Mouse (Mus musculus): ENCODE measurements at regions not wholly inside any gene's neighbourhood (a gene's known extent, or its start where the extent isn't known, plus 50 kb on each side); places are given as distances from the start of the nearest gene placed in this dataset.

DNA sequence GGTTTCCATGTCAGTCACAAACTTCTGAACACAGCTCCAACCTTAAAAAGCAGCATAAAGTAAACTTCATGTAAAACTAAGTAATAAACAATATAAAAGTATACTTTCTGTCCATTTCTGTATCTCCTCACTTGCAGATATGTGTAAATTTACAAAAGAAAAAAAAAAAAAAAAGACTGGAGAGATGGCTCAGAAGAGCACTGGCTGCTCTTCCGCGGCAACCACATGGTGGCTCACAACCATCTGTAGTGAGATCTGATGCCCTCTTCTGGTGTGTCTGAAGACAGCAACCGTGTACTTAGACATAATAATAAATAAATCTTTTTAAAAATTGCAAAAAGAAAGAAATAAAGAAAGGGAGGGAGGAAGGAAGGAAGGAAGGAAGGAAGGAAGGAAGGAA is 171.9 kb upstream of the Zpld1 start:
- in situ Hi-C loops (cut with MboI; ENCODE audit: low sequenced_read_pairs): no loop called here

DNA sequence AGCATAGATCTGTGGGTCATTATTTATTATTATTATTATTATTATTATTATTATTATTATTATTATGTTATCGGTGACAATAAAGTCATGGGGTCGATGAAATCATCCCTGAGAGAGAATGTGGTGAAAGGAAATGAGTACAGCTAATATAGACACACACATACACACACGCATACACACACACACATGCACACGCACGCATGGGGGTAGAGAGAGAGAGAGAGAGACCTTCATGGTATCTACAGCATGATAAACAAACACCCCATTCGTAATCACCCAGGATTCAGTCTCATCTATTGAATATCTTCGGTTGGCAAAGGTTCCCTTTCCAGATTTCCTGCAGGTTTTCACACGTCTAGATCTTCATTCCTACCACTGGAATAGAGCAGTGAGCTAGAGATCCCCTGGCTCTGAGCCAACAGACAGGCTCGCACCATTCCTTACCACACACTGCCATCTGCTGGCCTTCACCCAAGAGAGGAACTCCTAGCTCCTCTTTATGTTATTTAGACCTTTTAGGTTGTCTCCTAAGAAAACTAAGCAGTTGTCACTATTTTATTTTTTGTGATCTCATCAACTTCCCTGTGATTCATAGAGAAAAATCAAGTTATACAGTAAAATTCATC is 171.2 kb upstream of the Zpld1 start:
- in situ Hi-C loops (cut with MboI; ENCODE audit: low sequenced_read_pairs): no loop called here

DNA sequence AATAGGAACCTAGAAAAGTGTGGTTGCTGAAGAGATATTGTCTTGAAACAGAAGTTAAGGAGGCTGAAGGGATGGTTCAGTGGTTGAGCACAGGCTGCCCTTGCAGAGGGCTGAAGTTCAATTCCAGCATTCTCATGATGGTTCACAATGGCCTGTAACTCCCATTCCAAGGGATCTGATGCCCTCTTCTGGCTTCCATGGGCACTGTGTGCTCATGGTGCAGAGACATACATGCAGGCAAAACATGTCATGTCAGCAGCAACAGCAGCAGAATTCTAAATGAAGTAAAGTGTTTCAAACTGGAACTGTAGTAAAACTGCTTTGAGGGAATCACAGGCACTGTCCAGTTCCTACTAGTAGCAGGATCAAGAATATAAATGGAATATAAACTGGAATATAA is 162.7 kb upstream of the Zpld1 start:
- in situ Hi-C loops (cut with MboI; ENCODE audit: low sequenced_read_pairs): no loop called here

DNA sequence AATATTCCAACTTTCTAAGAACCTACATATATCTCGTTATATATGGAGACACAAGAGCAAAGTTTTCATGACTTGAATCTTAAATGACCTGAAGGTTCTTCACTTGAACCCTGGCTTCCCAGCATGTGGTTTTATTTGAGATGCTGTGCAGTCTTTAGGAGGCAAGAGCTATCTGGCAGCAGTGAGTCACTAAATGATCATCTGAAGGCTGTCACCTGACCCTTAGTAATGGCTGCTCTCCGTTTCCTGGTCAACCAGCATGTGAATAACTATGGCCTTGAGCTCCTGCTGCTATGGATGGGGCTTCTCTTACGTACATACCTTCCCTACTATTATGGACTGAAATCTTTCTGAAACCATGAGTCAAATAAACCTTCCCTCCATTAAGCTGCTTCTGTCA is 149.8 kb upstream of the Zpld1 start:
- in situ Hi-C loops (cut with MboI; ENCODE audit: low sequenced_read_pairs): no loop called here

DNA sequence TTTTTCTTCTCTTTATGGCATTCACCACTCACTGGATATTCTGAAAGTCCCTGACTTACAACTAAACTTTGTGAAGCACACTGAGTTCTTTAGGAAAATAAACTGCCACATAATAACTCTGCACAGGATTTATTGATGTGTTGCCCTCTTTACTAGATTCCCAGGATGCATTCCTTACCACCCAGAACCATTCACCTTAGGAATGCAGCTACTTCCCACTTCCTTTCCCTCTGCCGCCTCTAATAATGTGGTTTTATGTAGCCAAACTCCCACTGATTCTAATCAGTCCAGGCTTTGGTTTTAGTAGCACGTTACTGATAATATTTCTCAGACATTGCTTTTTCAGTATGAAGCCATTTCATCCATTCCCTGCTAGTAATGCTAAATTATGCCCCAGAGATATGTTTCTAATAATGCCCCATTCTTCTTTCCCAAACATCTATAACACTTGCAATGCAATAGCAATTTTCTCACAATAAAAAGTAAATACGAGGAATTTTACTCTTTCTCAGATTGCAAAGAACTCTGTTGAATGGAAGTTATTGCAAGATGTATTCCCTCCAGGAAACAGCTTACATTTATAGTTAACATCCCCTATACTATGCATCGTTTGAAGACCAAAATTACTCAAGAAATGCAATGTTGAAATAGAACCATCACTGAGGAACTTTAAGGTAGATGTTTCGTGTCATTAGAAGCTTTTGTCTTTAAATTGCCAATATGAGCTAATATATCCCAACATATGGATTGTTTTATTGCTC is 145.2 kb upstream of the Zpld1 start:
- in situ Hi-C loops (cut with MboI; ENCODE audit: low sequenced_read_pairs): no loop called here

DNA sequence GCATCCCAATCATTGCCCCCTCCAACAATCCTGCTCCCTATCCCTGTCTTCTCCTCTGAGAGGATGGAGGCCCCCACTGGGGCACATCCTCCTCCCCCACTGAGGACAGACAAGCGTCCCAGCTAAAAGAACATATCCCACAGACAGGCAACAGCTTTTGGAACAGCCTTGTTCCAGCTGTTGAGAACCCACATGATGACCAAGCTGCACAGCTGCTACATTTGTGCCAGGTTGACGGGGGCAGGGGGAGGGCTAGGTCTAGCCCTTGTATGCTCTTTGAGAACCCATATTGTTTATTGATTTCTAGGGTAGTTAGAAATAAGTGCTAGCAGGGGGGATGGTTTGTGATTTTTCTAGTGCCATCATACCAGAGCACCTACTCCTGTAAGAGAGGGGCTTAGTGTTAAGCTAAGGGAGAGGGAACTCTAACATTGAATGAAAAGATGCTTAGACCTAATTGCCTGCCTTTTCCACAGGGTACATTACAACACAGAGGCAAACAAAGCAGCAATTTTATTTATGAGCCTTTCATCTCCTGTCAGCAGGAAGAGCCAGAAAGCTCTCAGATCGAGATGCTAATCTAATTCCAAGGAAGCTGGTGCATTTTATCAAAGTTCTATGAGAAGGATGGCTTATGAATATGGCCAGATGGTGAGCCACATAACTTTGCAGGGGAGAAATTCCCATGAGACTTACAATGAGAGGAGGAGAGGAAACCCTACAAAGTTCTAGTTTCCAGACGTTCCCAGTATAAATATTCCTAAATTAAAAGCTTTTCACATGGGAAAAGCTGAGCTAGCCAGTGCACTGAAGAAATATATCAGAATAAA is 137.6 kb upstream of the Zpld1 start:
- in situ Hi-C loops (cut with MboI; ENCODE audit: low sequenced_read_pairs): no loop called here

DNA sequence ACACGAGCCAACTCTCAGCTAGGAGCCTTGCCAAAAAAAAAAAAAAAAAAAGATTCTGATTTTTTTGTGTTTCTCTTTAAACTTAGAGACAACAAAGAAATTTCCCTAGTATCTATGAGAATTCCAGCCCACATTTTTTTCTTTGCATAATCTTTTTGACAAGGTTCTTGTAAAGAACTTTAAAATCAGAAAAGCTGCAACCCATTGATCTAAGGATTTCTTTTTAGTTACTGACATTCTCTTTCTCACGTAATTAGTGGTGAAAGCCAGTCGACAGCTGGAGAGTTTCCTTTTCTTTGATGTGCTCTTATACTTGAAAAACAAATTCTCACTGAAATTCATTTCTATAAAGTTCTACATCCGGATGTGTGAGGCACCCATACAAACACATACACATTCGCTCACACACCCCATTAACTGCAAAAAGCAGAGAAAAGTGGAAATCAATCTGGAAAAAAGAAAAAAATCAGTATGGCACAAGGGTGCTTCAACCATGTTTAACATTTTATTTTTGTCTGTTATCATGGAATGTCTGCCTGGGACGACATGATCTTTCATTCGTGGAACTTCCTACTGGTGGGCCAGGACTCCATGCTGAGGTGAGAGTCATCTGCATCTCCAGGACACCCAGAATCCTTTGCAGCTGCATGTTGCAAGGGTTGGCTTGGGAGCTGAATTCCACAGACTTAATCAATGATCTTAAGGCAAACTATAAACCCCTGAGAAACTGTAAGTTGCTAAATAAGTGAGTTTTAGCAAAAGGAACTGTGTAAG is 124.0 kb upstream of the Zpld1 start:
- in situ Hi-C loops (cut with MboI; ENCODE audit: low sequenced_read_pairs): no loop called here

DNA sequence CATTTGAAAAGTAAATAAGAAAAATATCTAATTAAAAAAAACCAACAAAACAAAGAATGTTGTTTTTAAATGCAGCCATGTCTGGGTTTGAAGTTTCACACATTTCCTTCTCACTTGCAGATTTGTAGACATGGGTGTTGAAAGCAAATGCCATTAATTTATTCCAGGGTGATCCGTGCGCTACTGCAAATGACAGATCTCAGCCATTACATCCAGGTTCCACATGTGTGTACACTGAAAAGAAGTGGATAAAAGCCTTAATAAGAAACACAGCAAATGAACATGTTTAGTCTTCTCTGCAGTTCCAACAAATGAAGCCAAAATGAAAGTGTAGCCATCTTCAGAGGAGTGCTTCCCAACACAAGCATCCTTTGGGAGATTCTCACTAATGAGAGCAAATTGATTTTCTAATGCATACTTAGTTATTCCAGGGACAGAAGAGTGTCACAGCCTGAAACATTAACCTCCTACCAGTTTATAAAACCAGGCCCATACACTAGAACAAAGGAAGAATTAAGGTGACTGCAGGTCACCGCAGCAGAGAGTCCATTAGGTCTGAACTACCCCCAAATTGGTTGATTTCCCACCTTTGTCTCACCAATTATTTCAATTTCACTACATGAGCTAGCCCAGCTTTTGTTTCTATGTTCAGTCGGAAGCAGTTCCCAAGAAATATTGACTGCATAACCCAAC is 123.2 kb upstream of the Zpld1 start:
- in situ Hi-C loops (cut with MboI; ENCODE audit: low sequenced_read_pairs): no loop called here

DNA sequence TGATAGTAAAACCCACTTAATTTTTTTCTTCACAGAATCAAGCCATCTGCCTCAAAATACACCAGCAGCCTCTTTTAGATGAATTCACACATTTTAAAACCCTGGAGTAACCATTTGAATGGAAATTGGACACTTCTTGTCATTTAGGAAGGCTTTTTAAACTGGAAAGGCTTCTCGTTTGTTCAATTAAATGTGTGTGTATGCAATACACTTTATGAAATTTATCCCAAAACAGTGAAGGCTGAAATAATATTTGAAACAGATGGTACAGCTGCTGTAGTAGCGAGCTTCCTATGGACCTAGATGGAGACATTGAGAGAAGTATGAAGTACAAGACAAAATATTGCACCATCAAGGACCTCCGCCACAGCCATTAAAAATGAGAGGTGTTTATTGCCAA is 121.1 kb upstream of the Zpld1 start:
- in situ Hi-C loops (cut with MboI; ENCODE audit: low sequenced_read_pairs): no loop called here

DNA sequence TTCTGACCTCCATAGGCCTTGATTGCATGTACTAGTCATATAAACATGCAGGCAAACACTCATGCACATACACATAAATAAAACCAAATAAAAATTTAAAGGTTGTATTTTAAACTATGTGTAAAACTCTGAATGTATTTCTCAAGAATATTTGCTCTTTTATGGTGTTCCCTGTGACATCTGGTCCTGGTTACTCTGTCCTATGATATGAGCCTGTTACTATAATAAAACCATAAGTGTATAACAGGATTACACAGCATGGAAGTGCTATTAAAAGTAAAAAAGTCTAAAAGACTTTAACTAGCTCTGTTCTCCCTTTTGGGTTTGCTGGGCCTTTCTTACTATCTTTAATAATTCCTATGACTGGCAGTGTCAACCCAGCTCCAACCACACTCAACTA is 103.0 kb upstream of the Zpld1 start:
- in situ Hi-C loops (cut with MboI; ENCODE audit: low sequenced_read_pairs): no loop called here

DNA sequence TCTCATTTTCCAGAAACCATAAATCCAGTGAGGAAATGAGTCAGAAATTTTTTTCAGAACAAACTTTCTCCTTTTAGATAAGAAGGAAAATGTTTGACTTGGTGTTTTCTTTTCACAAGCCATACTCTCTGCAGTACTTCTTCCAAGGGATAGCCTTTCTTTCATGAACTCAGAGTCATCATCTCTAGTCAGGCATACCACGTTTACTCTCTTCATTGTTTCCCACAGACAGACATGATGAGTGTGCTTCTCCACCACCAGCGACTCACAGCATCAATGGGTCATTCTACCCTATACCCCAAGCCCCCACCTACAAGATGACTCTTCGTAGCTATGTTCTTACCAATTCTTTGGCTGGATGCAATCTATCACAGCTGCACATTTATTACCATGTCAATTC is 97.1 kb upstream of the Zpld1 start:
- in situ Hi-C loops (cut with MboI; ENCODE audit: low sequenced_read_pairs): no loop called here

DNA sequence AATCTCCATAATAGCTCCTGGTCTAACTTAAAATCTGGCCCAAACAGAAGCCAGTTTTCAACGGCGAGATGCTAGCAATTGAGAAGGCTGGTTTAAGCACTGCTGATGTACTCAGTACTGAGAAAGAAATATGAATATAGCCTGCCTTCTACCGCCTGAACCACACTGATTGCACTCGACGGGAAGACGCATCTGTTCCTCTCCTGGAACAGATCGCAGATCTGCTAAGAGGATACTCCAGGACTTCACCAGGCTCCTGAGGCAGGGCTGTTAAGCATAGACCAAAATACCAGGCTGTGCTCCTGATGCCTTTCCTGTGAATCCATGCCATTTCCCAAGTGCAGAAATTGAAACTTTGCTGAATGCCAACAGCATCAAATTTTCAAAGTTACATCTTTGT is 92.6 kb upstream of the Zpld1 start:
- in situ Hi-C loops (cut with MboI; ENCODE audit: low sequenced_read_pairs): no loop called here

DNA sequence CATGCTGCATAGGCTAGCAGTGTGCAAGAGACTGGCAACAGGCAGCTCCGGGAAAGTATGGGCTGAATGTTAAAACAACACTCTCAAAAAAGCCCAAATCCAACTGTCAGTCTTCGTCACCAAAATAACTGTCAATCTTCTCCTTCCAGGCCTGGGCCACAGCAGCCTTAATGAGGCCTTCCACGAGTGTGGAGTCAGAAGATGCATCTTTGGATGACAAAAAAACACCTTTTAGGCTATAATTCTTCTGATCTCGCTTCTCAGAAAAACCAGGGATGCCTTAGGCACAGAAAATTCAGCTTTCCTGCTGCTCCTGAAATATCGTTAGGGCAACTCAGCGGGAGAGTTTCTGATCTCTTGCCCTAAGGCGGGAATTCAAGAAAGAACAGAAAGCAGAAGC is 82.2 kb upstream of the Zpld1 start:
- in situ Hi-C loops (cut with MboI; ENCODE audit: low sequenced_read_pairs): no loop called here

DNA sequence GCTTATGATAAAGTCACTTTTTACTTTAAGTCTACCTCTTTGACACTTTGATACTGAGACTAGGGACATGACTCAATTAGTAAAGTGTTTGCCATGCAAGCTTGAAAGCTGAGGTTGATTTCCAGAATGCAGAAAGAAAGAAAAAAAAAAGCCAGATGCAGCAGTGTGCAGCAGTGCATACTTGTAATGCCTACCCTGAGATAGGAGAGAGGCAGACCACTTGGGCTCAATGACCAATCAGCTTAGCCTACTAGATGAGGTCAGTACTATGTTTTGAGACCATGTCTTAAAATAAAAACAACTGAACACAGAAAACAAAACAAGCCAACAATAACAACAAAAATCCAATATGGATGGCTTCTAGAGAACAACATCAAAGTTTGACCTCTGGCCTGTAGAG is 81.4 kb upstream of the Zpld1 start:
- in situ Hi-C loops (cut with MboI; ENCODE audit: low sequenced_read_pairs): no loop called here

DNA sequence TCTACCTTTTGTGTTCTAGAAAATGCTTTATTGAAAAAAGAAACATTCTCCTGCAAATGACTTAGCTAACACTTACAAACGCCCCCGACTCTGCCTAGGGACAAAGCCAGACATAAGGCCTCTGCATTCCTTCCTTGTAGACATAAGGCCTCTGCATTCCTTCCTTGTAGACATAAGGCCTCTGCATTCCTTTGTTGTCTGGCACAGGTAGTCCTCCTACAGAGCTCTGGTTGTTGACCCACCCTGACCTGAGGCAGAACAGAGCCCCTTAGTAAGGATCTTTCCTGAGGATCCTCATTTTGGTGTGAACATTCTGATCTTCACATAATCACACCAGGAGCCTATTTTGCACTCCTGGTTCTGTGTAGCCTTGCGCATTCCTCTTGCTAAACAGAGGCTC is 80.9 kb upstream of the Zpld1 start:
- in situ Hi-C loops (cut with MboI; ENCODE audit: low sequenced_read_pairs): no loop called here

DNA sequence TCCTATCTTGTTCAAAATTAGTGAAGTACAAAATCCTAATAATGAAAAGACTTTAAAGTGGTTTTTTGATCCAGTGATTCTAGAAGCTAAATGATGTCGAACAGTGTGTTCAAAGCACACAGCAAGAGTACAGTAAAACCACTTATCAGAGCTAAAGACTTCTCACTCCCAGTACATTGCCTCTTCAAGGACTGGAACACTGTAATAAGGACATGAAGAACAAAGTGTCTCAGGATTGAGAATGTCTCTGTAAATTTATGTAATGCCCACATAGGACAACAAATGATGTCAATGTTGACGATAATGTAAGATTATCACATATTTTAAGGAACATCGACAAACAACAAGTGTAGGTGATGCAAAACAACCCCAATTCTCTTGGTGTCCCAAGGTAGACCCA is 78.1 kb upstream of the Zpld1 start:
- in situ Hi-C loops (cut with MboI; ENCODE audit: low sequenced_read_pairs): no loop called here

DNA sequence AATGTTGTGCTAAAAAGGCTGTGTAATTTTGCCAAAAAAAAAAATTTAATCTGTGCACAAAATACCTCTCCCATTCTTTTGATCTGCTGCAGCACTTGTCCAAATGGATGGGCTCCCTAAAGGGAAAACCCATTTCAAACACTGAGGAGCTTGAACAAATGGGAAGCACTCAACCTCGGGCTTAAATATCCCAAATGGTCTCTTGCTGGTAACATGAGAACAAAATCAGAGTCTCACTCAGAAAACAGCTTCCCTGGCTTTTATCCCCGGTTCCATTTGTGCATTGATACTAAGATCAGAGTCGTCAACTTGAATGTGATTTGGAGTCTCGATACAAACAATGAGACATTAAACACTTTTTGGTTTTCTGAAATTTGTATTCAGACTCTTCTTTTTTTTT is 59.9 kb upstream of the Zpld1 start:
- in situ Hi-C loops (cut with MboI; ENCODE audit: low sequenced_read_pairs): no loop called here

DNA sequence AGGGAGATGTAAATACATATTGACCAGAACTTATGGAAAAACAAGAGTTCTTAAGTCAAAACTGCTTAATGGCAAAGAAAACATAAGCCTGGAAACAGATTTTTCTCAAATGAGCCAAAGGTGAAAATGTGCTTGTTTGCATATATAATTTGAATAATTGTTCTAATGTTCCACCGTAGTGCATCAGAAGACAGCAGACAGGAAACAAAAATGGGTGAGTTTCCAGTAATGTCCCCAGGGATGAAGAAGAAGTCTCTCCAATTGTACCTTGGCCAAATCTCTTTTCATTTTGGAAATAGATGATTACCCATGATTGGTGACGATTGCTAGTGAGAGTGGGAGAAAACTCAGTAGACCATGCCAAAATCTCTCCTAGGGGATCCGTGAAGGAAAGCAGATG is 58.3 kb upstream of the Zpld1 start:
- in situ Hi-C loops (cut with MboI; ENCODE audit: low sequenced_read_pairs): no loop called here

Data from CH12F3 (cell line).